Mouse (Mus musculus) bone marrow, adult 2 months (tissue): ENCODE measurements around the gene Plac8.

ENCODE experiments used
- CTCF ChIP-seq: fragments of 200-500 bp; IDR thresholded peaks from 2 replicates; pipeline ENCODE4 v1.5.1; 2011; ENCODE audit warnings: low read length, control low read depth; ENCODE audit not compliant: control insufficient read depth, insufficient read depth
- POLR2A ChIP-seq: fragments of 200-500 bp; IDR thresholded peaks from 2 replicates; pipeline ENCODE4 v1.6.1; 2011; ENCODE audit warnings: low read depth, mild to moderate bottlenecking, control low read depth, low read length, borderline replicate concordance; ENCODE audit not compliant: control insufficient read depth

DNA sequence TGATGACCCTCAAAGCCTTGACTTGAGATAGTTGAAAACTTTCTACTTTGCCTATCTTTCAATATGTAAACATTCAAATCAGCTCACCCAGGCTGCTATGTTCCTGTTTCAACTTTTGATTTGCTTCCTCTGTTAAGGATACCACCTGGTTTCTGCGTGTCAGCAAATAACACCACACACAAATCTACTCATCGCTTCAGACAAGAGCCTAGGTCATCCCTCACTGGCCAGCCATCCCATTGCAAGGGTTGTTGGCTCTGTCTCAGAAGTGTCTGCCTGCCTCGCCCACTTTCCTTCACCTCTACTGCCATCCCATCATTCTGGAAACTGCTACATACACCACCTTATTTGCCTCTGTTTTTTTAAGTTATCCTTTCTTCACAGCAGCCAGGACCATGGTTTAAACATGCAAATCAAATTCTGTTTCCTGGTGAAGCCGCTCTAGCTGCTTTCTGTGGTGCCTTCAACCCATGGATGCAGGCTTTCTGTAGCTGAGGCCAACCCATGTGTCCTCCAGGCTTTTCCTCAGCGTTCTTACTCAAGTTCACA, 6.9 kb upstream of the Plac8 start:
- no peak for TF ChIP-seq CTCF
- TF ChIP-seq POLR2A = no peak
